Mouse (Mus musculus) thymus, postnatal 25 days (tissue): Measurements from ENCODE around the gene Me1.

Experiments
- DNase-seq: peaks from one replicate; pipeline ENCODE4 v3.0.0; 2022

The Me1 gene

DNA sequence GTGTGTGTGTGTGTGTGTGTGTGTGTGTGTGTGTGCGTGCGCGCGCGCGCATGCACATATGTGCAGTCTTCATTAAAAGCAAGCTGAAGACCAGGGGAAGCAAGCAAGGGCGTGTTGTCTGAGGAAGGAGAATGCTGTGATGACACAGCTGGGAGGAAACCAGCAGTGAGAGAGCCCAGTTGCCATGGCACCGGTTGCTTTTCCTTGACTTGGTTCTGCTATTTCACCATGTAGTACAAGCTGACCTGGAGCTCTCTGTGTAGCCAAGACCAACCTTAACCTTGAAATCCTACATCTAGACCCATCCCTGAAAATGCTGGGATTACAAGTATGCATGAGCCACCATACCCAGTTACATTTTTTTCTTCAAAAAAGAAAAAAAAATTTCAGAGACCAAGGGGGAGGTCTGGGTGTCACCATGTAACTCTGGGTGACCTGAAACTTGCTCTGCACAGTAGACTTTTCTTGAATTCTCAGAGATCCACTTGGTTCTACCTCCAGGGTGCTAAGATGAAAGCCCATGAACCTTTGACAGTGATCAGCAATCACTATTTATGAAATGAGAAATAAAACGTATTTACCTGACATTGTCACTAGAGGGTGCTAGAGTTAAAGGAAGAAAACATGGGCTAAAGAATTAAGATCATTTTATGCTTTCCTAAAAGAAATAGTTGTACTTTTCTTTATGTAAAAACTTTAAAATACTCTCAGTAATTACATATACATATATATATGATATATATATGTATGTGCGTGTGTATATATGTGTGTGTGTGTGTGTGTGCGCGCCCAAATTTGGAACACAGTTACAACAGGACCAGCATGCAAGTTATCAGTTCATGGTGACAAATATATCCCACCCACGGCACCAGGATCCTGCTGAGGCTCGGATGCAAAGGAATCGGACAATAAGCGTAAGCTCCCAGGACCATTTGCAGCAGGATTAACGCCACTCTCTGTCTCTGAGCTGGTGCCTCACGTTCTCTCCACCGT, 102.8 kb downstream of the Me1 start:
- no peak for DNase-seq

DNA sequence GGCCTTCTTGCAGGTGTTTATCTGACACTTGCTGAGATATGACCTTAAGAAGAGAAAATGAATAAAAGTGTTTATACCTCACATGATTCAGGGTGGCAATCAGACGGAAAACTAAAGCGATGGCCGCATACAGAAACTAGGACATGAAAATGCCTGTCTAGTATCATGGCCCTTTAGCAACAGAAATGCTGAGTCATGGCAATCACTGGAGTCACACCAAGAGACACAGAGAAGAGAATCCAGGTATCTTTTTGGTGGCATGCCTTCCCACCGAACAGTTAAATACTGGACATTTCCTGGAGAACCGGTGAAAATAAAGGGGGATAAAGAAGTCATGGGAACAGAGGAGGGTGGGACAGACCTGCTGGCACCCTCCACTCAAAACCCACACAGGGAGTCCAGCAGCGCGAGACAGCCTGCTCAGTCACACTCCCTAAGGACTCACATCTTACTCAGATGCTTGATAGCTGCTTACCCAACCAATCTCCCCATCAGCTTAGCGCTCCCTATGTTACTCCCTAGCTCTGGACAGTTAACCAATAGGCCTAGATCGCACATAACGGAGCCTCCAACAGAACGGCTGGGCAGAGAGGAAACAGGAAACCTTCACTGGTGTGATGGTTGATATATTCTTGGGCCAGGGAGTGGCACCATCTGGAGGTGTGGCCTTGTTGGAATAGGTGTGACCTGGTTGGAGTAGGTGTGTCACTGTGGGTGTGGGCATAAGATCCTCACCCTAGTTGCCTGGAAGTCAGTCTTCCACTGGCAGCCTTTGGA, 108.5 kb downstream of the Me1 start:
- DNase-seq = no peak

DNA sequence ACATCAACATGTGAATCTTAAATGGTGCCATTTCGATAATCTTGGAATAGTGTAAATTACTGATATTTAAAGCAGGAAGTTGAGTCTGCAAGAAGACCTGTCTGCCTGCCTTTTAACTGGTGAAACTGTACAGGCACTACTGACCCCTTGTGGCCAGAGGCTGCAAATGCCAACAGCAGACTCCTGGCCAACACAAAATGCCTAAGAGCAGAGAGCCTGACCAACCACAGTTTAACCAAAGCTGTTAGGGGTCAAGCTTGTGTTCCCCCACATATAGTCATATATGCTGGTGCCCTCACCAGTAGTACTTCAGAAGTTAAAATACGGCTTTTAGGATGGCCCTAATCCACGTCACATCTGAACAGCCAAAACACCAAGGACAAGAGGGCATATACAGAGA, 112.0 kb downstream of the Me1 start:
- DNase-seq = peak; percentile 75

DNA sequence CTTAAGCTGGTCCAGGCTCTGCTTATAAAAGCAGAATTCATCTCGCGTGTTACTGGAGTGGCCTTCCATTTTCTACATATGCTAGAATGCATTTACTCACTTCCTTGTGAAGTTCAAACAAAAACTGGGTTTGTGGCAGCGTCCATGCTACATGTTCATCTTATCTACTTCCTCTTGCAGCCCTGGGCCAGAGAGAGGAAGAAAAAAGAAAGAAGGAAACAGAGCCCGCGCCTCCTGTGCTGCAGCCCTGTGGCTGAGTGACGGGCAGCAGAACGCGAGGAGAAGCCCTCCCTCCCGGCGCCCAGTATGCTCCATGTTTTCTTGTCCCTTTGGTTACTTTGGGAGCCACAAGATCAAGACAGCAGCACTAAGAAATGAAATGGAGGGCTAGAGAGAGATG, 116.1 kb downstream of the Me1 start:
- peak; percentile 29 for DNase-seq

DNA sequence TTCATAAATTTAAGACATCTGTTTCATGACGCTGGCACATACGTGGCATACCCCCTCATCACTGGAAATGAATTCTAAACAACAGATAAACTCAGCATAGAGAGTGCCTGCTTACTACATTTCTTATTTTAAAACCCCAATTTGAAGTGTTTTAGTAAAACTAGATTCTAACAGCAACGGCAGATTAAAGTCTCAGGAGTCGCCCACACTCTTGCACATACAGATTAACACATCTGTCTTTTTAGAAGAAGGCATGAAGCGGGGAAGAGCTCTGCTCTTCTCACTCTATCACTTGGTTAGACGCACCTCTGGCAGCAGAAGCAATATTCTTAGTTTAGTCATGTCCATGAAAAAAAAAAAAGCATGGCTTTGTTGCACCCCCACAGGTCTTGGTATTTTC, 120.6 kb downstream of the Me1 start:
- no peak for DNase-seq

DNA sequence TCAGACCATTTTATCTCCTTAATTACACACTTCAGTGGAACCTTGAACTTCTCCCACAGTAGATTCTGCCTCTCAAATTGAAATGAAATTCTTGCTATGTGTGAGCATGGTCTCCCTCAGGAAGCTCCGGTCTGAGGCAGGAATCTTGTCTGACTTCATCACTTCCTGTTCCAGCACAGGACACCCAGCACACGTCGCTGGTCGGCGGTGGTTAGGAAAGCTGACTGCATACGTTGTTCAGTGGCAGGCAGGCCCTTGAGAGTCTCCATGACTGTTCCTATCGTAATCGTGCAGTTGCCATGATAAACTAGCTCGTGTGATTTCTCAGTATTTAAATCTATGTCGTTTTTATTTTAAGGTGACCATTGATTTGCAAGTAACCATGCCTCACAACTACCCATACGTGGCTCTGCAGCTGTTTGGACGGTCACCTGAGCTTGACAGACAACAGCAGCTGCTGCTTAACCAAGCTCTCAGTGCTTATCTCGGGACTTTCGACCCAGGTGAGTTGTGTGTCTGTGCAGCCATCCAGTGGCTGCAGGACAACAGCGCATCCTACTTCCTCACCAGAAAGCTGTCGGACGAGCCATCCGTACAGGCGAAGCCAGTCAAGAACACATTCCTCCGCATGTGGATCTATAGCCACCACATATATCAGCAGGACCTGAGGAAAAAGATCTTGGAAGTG, 122.0 kb downstream of the Me1 start:
- DNase-seq = no peak

DNA sequence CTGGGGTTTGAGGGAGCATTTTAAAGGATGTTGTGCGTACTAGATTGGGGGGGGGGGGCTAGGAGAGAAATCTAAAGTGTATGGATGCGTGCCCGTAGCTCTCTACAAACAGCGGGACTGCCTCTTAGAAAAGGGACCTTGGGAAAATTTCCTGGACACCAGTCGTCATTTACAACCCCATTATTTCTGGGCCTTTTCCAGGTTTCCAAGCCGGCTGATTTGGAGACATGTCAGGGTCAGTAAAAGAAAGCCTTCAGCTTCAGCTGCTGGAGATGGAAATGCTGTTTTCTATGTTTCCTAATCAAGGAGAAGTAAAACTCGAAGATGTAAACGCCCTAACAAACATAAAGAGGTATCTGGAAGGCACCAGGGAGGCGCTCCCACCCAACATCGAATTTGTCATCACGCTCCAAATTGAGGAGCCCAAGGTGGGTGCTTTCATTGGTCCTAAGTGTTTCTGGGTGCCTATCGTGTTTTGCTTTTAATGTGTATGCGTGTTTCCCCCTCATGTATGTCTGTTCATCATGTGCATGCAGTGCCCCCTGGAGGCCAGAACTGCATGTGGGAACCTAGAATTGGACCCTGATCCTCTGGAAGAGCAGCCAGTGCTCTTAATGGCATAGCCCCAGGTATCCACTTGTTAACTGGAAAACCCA, 123.0 kb downstream of the Me1 start:
- DNase-seq = peak; percentile 89

DNA sequence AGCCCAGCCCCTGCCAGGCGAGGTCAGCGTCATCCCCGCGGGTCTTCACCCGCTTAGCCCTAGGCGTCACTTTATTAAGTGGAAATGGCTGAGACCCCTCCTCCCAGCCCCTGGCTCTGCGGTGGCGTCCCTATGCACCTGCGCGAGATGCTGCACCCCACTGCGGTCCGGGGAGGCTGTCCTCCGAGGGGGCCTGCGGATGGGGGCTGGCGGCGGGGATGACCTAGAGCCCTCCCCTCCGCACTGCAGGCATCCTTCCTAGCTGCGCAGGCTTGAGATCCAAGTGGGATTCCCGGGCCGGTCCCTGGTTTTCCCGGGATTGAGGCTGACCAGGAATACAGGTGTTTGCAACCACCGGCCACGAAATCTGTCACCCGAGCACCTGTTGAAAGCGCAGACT, 123.6 kb downstream of the Me1 start:
- no peak for DNase-seq

DNA sequence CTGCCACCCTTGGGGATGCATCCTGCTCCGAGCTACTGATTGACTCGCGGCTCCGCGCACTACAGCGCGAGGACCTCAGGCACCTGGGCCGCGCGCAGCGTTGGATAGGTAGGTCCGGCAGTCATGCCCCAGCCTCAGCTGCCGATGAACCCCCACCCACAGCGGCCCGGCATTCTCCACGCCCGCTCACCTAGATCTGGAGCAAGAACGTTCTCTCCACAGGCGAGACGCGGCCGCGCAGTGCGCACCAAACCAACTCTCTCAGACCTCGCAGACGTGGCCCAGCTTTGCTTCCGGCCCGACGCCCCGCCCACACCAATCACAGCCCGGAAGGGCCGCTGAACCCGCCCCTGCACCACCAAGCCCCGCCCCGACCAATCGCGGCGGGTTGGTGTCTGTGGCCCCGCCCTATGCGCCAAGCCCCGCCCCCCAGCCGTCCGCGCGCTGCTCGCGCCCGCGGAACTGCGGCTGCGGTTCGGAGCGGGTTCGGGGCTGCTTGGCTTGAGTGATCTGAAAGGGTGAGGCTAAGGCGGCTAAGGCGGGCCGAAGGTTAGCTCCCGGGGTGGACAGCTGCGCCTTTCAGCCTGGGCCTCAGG, 124.1 kb downstream of the Me1 start, which contains the start of the genes Pgm3 and Rwdd2a:
Gene Pgm3, minus strand, starts transcription at position 303 of the 596 bp plus-strand sequence.
Gene Rwdd2a, plus strand, starts transcription at position 452 of the 596 bp plus-strand sequence.
- peak; percentile 97 for DNase-seq

DNA sequence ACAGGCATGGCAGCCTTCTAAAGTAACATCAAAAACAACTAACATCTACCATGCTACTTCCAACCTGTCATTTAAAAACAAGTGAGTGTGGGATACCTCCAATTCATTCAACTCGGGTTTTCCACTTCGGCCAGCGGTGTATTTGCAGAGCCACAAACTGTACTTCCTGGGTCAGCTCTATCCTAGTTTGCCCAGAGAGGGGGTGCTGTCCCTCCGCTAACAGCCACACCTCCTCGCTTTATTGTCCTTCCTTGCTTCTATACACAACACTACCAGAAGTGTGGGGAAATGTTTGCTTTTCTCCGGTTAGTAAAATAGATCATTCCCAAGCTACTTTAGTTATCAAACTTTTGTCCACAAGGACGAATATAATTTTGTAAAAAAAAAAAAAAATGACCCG, 124.8 kb downstream of the Me1 start:
- DNase-seq = no peak

DNA sequence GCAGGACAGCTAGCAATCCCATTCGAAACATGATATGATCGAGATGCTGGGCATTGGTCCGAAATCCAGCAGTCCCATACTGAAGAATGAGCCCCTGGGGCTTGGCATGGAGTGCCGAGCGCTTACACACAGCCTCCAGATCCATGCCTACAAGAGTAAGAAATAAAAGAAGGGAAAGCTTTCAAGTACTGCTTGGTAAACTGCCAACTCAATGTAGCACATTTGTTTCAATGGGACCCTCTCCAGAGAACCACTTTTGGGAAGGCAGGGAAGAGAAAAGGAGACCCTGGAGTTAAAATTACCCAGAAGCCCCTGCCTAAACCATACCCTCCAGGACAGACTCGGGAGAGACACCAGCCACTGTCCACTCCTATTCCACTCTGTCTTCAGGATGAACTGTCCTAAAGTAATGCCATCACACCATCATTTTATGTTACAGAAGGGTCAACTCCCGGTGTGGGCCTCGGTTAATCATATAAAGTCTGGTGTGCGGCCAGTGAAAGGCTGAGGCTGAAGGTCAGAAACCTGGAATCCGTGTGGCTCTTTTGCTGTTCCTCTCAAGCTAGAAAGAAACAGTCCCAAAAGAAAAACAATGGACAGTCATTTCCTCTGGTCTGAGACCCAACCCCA, 125.4 kb downstream of the Me1 start:
- DNase-seq = no peak

DNA sequence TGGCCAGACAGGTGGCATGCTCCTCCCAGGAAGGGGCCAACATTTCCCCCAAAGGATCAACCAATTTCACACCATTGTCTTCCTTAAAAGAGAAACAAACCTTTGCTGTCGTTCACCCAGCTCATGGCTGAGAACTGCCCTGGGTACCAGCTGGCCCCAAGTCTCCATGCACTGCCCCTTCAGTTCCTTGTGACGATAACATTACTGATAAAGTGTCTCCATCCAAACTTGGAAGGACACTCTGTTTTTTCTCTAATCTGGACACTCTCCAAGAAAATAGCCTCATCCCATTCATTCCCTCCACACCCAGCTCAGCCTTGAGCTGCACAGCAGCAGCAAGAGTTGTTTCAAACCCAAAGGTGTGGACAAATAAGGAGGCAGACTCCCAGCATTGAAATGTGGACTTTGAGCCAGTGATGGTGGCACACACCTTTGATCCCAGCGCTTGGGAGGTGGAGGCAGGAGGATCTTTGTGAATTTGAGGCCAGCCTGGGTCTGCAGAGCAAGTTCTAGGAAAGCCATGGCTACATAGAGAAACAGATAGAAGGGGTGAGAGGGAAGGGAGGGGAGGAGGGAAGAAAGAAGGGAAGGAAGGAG, 126.3 kb downstream of the Me1 start:
- DNase-seq = no peak

DNA sequence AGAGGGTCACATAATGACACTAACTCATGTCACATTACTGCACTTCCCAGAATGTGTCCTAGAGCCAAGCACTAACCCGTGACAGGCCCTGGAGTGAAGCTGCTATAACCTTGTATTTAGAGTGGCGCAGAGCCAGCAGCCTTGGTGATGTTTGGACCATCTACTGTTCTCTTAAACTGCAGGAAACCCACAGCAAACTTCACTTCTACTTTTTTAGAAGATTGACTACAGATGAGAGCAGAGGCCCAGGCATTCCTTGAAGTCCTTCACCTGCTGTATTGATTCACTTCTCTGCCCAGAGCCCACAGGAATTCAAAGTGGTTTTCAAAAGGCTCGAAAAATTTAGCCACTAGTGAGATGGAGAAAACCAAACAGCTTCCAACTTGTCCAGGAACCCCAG, 135.2 kb downstream of the Me1 start:
- no peak for DNase-seq

DNA sequence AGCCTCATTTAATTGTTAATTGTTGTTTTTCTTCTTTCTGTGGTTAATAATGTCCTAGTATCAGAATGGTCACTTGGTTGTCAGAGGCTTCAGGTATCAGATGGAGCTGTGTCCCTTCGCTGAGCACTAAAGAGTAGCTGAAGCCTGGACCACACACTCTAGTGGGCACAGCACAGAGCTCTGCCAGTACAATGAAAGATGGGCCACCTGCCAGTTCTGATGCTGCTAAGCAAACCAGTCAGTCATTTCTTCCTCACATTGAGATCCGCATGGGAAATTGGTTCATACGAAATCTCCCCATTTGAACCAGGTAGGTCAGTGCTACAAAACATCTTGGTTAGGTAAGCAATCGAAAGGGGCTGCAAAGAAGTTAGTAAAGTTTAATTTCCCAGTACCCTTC, 141.1 kb downstream of the Me1 start:
- DNase-seq = no peak

DNA sequence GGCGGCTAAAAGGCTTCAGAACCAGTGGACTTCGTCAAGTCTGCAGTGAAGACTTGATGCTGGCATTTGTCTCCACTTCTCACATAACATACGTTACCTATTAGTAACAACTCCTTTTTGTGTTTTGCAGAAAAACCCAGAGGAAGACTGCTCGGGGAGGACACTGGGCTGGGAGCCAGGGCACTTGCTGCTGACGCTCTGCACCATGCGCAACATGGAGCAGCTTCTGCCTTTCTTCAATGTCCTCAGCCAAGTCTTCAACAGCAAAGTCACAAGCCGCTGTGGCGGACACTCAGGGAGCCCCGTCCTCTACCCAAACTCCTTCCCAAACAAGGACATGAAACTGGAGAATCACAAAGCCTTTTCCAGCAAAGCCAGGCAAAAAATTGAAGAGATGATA, 141.9 kb downstream of the Me1 start:
- no peak for DNase-seq

DNA sequence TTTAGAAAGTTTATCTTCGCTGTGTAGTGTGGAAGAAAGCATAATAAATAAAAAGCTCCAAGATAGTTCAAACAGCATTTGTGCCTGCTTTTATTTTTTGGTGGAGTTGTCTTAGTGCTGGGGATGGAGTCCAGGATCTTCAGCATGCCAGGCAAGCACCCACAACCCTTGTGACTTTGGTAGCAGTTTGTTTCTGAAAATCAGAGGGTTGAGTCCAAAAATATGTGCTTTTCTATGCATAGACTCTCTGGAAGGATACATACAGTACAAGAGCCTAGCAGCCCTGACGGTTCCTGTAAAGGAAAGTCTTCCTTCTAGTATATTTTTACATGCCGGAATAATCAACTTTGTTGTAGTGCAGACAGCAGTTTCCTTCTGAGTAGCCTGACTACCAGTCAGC, 145.0 kb downstream of the Me1 start:
- DNase-seq = no peak

DNA sequence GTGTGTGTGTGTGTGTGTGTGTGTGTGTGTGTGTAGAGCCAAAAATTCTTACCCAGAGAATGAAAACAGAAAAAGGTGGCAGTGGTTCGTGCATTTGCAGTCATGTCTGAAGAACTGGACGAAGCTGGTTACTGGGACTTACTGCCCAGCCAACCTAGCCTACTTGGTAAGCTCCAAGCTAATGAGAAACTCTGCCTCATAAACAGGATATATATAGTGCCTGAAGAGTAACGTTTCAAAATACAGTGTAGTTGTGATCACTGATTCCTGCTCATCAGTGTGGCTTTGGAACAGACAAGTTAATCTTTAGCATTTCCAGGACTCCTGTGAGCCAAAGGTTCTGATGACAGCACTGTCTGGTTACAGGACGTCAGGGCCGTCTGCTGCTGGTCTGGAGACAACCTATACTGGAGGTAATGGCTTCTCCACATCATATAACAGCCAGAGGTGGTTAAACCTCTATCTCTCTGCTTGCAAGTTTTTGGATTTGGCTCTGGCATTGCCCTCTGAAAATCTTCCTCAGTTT, 146.1 kb downstream of the Me1 start:
- no peak for DNase-seq

DNA sequence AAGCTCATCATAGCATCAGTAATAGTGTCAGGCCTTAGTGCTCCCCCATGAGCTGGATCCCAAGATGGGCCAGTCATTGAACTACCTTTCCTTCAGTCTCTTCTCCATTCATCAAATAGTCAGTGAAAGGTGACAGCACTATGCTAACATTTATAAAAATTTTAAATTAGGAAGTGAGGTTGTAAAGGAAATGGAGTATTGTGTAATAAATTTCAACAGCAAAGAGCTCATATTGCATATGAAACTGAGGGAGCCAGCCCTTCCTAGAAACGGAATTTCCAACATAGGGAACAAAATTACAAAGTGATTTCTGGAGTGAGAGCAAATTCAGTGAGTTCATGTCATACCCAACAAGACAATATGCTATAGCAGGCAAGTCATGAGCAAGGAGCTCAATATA, 151.2 kb downstream of the Me1 start:
- DNase-seq = no peak

DNA sequence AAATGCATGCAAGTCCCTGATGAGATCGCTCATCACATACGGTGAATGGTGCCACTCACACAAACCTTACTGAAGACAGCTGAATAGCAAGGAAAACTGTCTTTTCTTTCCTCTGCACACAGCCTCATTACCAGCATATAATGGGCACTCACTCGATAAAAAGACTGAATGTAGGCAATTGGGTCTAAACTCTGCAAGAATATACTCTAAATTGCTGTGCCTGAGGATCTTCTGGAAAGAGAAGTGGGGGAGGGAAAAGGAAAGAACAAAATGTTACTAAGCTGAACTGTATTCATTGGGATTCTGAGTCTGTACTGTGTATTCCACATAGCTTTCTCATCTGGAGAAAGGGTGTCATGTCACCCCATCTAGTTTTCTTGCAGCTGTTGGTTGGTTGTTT, 152.3 kb downstream of the Me1 start:
- no peak for DNase-seq

DNA sequence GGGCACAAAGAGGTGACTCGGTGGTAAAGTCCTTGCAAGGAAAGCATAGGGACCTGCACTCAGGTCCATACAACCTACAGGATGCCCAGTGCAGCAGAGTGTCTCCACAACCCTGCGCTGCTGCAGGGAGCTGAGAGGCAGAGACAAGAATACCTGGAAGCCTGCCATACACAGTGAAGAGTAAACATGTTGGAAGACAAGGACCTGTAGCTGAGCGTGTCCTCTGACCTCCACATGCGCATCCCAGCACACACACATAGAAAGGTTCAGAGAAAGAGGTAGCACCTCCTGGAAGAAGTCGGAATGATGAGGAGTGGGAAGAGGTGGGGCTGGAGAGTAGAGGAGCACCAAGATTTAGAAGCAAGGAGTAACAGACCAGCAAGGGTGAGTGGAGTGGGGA, 161.7 kb downstream of the Me1 start:
- no peak for DNase-seq
